Mouse (Mus musculus): Measurements from ENCODE around the gene Hmcn2.
A peak's percentile ranks its signal among the peaks of the same experiment; 100 is the strongest.

The Hmcn2 gene

GRCm38 (mm10) chr2:31418571-31418970 is 104.4 kb downstream of the Hmcn2 start:
- no peak for DNase-seq (ENCODE audit: low spot score)

GRCm38 (mm10) chr2:31420914-31421313 is 106.7 kb downstream of the Hmcn2 start:
- DNase-seq (ENCODE audit: low spot score), result no peak

GRCm38 (mm10) chr2:31422576-31422975 is 108.4 kb downstream of the Hmcn2 start:
- no peak for DNase-seq (ENCODE audit: low spot score)

DNA sequence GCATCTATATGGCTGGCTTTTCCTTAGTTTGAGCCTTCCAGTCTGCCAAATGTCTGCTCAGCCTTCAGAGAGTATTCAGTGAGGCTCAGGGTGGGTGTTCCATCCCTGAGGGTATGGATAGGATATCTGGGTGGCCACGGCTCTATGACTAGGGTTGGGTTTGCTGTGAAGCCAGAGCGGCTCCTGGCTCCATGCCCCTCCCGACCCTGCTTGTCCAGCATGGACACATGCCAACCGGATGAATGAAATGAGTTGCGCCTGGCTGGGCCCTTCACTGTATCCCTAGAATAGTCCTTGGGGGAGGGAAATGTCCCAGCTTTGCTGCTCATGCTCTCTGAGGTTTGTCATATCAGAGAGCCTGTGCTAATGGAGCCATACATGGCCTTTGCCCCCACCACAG is 117.3 kb downstream of the Hmcn2 start:
- DNase-seq (ENCODE audit: low spot score), result no peak

DNA sequence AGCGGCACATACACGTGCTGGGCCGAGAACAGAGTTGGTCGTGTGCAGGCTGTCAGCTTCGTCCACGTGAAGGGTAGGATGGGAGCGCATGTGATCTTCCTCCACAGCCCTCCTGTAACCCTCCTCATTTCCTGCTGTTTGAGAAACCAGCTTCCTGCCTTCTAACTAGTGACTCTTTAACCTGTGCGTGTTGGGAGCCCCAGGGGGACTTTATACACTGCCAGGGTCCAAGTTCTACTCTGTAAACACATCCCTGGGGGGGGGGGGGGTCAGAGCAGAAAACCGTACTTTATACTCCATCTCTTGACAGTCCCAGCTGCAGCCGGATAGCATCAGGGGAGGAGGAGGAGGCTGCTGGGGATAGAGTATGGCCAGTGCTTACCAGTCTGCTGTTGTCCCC is 120.5 kb downstream of the Hmcn2 start:
- DNase-seq (ENCODE audit: low spot score), result no peak

DNA sequence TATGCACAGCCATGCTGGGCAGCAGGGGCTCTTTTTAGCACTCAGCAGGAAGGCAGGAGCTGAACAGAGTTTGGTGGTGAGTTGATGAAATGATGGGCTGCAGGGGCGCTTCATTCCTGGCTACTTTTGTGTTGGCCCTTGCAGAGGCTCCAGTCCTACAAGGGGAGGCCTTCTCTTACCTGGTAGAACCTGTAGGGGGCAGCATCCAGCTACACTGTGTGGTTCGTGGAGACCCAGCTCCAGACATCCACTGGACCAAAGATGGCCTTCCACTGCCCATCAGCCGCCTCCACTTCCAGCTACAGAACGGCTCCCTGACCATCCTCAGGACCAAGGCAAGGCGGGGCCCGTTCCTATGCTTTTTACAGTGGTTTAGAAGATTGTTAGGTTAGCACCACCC is 121.4 kb downstream of the Hmcn2 start:
- peak; percentile 39 for DNase-seq (ENCODE audit: low spot score)

- no peak for DNase-seq (ENCODE audit: low spot score)
Observed at GRCm38 (mm10) chr2:31437480-31438245, 123.4 kb downstream of the Hmcn2 start.

- DNase-seq (ENCODE audit: low spot score), result no peak
Observed at GRCm38 (mm10) chr2:31439576-31439975, 125.4 kb downstream of the Hmcn2 start.

DNA sequence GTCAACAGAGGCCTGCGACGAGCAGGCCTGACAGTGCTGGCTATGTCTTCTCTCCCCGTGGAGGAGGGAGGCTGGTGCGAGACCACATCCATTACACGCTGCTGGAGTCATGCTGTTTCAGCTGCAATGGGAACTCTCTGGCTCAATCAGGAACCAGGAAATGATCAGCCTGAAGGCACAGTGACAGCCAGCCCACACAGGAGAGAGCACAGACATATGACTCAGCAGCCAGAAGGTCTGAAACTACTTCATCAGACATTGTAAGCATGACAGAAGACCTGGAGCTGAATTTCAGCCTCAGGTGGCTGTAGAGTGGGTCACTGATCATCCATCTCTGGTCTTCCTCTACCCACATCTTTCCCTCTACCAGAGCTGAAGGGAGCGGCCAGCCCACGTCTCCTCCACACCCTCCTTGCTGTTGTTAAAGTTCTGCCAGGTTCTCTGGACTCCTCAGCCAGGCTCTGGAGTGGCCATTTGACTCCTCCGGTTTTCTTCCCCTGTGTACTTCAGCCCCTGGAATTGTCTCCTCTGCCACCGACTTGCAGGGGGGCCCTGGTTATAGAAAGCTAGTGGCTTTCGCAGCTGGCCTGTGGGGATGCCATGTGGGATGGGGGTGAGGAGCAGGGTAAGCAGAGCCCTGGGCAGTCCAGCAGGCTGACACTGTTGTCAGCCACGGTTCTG is 128.4 kb downstream of the Hmcn2 start:
- DNase-seq (ENCODE audit: low spot score), result peak; percentile 50

GRCm38 (mm10) chr2:31446036-31446435 is 131.8 kb downstream of the Hmcn2 start:
- no peak for DNase-seq (ENCODE audit: low spot score)

DNA sequence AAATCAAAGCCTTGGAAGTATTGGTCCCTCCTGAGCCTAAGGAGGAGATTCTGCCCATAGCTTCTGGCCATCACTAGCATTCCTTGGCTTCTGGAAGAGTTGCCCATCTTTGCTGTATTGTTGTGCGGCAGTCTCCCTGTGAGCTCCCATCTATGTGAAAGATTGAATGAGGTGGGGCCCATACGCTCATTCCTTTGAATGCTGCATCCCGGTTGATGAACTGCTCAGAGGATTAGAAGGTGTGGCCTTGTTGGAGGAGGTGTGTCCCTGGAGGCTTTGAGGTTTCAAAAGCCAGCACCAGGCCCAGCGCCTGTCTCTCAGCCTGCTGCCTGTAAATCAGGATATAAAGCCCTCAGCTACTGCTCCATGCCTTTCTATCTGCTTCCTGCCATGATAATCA is 132.2 kb downstream of the Hmcn2 start:
- no peak for DNase-seq (ENCODE audit: low spot score)

GRCm38 (mm10) chr2:31447536-31447935 is 133.3 kb downstream of the Hmcn2 start:
- no peak for DNase-seq (ENCODE audit: low spot score)

DNA sequence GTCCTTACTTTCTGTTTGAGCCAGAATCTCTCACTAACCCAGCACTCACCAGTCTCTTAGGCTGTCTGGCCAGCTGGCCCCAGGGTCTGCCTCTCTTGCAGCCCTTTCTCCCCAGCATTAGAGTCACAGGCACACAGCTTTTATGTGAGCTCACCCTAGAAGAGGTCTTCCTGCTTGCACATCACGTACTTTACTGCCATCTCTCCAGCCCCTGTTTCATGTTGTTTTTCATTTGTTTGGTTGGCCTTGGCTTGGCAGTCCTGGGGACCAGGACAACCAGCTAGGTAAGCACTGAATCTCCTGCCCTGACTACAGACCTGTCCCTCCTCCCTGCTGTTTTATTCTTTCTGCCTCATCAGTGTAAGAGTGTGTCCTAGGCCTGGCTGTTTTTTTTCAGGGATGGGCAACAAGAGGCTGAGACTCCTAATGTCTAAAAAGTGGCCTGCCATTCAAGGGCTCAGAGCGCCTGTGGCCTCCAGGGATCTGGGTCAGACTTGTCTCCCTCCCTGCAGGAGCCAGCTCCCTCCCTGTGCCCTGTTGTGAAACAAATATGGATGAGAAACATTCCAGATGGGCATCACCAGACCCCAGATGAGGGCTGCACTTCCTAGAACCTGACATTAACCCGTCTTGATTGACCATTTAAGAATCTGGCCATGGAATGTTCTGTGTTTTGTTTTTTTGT is 134.7 kb downstream of the Hmcn2 start:
- no peak for DNase-seq (ENCODE audit: low spot score)

DNA sequence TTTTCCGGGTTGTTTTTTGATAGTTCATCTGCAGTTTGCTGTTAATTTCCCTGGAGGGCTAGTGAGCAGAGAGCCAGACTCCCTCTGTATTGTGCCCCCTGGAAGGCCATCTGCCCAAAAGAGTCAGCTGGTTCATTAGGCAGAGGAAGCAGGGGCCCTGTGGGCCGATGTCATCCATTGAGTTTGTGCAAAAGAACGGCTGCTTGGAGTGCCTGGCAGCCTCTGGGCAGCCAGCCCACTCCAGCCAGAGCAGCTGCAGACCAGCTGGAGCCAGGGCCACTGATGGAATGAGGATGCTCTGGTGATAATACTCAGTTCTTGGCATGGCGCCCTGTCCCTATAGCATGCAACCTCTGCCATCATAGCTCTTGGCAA is 135.2 kb downstream of the Hmcn2 start:
- DNase-seq (ENCODE audit: low spot score), result no peak

DNA sequence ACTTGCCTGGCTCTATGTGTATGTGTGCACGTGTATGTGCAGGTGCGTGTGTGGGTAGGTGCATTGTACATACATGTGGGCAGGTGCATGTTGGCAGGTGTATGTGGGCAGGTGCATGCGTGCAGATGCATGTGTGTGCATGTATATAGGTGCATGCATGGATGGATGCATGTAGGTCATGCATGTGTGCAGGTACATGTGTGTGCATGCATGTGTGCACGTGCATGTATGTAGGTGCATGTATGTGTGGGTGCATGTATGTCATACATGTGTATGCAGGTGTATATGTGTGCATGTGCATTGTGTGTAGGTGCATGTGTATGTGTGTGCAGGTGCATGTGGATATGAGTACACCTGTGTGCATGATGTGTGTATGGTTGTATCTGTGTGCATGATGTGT is 135.7 kb downstream of the Hmcn2 start:
- DNase-seq (ENCODE audit: low spot score), result no peak

GRCm38 (mm10) chr2:31450661-31451060 is 136.4 kb downstream of the Hmcn2 start:
- no peak for DNase-seq (ENCODE audit: low spot score)

GRCm38 (mm10) chr2:31451530-31451929 is 137.3 kb downstream of the Hmcn2 start:
- no peak for DNase-seq (ENCODE audit: low spot score)

DNA sequence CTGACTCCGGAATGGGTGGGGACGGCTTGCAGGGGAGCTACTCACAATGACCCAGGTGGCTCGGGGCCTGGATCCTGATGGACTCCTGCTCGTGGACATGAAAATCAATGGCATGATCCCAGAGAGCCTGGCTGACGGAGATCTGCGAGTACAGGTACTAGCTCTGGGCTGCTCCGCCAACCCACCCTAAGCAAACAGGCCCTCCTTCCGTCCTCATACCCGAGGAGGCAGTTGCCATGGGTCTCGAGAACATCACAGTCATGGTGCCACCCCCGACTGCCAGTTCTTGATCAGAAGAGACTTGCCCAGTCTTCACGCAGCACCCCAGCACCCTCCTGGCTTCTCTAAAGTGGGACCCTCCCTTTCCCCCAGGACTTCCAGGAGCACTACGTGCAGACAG is 138.8 kb downstream of the Hmcn2 start:
- DNase-seq (ENCODE audit: low spot score), result no peak

- DNase-seq (ENCODE audit: low spot score), result no peak
Observed at GRCm38 (mm10) chr2:31453559-31454177, 139.5 kb downstream of the Hmcn2 start.

- DNase-seq (ENCODE audit: low spot score), result no peak
Observed at GRCm38 (mm10) chr2:31454280-31454679, 140.1 kb downstream of the Hmcn2 start.

DNA sequence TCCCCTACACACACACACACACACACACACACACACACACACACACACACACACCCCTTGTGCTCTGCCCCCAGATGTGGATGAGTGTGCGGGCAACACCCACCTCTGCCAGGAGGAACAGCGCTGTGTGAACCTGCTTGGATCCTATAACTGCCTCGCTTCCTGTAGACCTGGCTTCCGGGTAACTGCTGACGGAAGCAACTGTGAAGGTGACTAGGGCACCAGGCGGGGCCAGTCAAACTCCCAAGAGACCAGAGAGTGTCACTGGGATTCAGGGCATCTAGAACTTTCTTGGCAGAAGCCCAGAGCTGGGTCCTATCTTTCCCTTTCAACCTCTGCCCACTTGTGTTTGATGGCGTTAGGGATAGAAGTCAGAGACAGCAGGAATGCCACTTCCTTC is 141.2 kb downstream of the Hmcn2 start:
- DNase-seq (ENCODE audit: low spot score), result no peak

DNA sequence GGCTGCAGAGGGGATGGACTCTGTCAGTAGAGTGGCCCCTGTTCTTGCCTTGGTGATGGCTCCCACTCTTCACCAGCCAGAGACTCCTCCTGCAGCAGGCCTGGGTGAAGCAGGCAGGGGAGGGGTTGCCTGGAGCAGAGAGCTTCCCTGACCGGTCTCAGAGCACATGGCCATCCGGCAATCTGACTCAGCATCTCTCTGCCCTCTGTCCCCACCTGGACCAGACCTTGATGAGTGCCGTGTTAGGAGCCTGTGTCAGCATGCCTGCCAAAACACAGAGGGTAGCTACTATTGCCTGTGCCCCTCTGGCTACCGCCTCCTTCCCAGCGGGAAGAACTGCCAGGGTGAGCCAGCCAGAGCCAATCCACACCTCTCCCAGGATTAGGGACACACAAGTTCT is 144.2 kb downstream of the Hmcn2 start:
- no peak for DNase-seq (ENCODE audit: low spot score)

Data from layer of hippocampus, adult 9-10 months (tissue).